ENCODE assay signal across 8 mouse cellular contexts in the genomic region with DNA sequence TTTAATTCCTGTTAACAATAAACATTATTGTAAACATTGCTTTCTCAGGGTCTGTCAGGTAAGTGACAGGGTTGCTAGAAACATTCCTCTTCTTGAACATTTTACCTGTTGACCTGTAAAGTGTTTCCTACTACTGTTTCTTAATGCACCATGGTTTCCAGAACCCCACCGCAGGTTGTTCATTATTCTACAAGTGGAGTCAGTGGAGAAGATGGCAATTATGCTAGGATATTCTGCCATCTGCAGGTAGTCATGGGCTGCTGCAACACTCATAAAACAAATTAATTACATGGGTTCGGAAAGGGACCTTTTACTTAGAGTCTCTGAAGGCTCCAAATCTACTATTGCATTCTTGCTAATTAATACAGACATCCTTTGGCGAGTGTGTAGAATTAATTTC.
DNase-seq lines count a peak whose midpoint lies in the region.

No protein-coding gene starts in this region.

- peak; percentile 2 for DNase-seq in heart, adult 8-10 months (ENCODE audit: low spot score)
- DNase-seq in heart, adult 11 months = no peak
- DNase-seq in lung, postnatal 10 days = peak; percentile 15
- DNase-seq in lung, postnatal 4 days = no peak
- peak; percentile 24 for DNase-seq in embryo, embryonic 9.5 days (ENCODE audit: extremely low spot score)
- peak; percentile 60 for DNase-seq in retina, embryonic 14.5 days (ENCODE audit: low spot score)
- DNase-seq in thymus, postnatal 4 days = no peak
- no peak for DNase-seq in cerebellum, adult 9-11 months

Comparison
In these comparisons a context has a peak if more than half of its experiments do, and no peak if none do; other contexts are left out.
1. DNase-seq: peak in heart, adult 8-10 months (single experiment), lung, postnatal 10 days (single experiment), embryo, embryonic 9.5 days (single experiment) and retina, embryonic 14.5 days (single experiment); none in heart, adult 11 months (single experiment), lung, postnatal 4 days (0 of 2), thymus, postnatal 4 days (single experiment) and cerebellum, adult 9-11 months (single experiment).